Mouse (Mus musculus) C2C12 (cell line): ENCODE data around the gene Cdhr1. TPM values are rescaled to one million over a fixed set of nuclear protein-coding genes. Genes with fewer than 3 reads are reported as not detected.

Source experiments
- H3K27me3 ChIP-seq: one replicate; pipeline ENCODE4 v1.6.1; 2011; ENCODE audit not compliant: control insufficient read depth, insufficient read depth, insufficient read length
- H3K36me3 ChIP-seq: one replicate; pipeline ENCODE4 v1.6.1; 2011; ENCODE audit not compliant: control insufficient read depth, insufficient read depth
- H3K4me3 ChIP-seq: one replicate; pipeline ENCODE4 v1.5.1; 2011; ENCODE audit warnings: mild to moderate bottlenecking, control low read depth; ENCODE audit not compliant: poor library complexity, insufficient read depth, severe bottlenecking
- H3K79me2 ChIP-seq: one replicate; pipeline ENCODE4 v1.6.1; 2011; ENCODE audit not compliant: control insufficient read depth, insufficient read depth
- H3K79me3 ChIP-seq: one replicate; pipeline ENCODE4 v1.6.1; 2011; ENCODE audit warnings: low read depth, control low read depth
- H3ac ChIP-seq: one replicate; pipeline ENCODE3; 2011; ENCODE audit warnings: low read depth; ENCODE audit not compliant: control insufficient read depth, insufficient read length
- CEBPB ChIP-seq: IDR thresholded peaks from one replicate; pipeline ENCODE4 v1.6.1; 2011; ENCODE audit warnings: low read depth, mild to moderate bottlenecking, control low read depth, moderate library complexity
- CTCF ChIP-seq: IDR thresholded peaks from one replicate; pipeline ENCODE4 v1.5.1; 2011; ENCODE audit not compliant: control insufficient read depth, insufficient read depth, insufficient read length
- FOSL1 ChIP-seq: IDR thresholded peaks from one replicate; pipeline ENCODE4 v1.8.0; 2011; ENCODE audit warnings: mild to moderate bottlenecking, low read length; ENCODE audit not compliant: poor library complexity, insufficient read depth, severe bottlenecking
- MAX ChIP-seq: IDR thresholded peaks from one replicate; pipeline ENCODE4 v1.6.1; 2011; ENCODE audit warnings: mild to moderate bottlenecking, control low read depth
- MYOD1 ChIP-seq: IDR thresholded peaks from one replicate; pipeline ENCODE4 v1.6.1; 2011; ENCODE audit warnings: low read depth; ENCODE audit not compliant: control insufficient read depth, insufficient read length
- MYOG ChIP-seq: IDR thresholded peaks from one replicate; pipeline ENCODE4 v1.6.1; 2011; ENCODE audit not compliant: control insufficient read depth, insufficient read length; ENCODE audit errors: extremely low read depth
- USF1 ChIP-seq: IDR thresholded peaks from one replicate; pipeline ENCODE4 v1.6.1; 2011; ENCODE audit warnings: low read depth, mild to moderate bottlenecking, control low read depth, moderate library complexity
- polyA plus RNA-seq: library from polyadenylated mRNA; unstranded; fragments of >200 nt; fragmentation: generic; extraction: Trizol; gene quantifications from one replicate; pipeline ENCODE4 v1.2.1, GENCODE M21; 2012; ENCODE audit warnings: missing spikeins

The Cdhr1 gene
- polyA plus RNA-seq, 1 experiment = 0.16 TPM

- no peaks in the 10 kb centered on the region for H3K79me3 ChIP-seq
- no peaks in the 10 kb centered on the region for H3K27me3 ChIP-seq
- TF ChIP-seq MYOG = no peak
- no peak for TF ChIP-seq USF1
- H3ac ChIP-seq = no peak within 1 kb of the TSS
- no peaks in the 10 kb centered on the region for H3K79me2 ChIP-seq
- H3K4me3 ChIP-seq = no peak within 1 kb of the TSS
- no peaks in the 10 kb centered on the region for H3K36me3 ChIP-seq
Observed at GRCm38 (mm10) chr14:37067629-37068028, 30.5 kb downstream of the Cdhr1 start, which contains the start of gene Lrit2. TSS of gene Lrit2 (plus strand) at chr14:37067929.

GRCm38 (mm10) chr14:37066636-37067035 lies 31.5 kb downstream of the Cdhr1 start:
- Histone ChIP-seq H3ac (no peak overlapping the region), H3K79me2 (no peaks in the 10 kb centered on the region), H3K36me3 (no peaks in the 10 kb centered on the region), H3K79me3 (no peaks in the 10 kb centered on the region), H3K27me3 (peaks cover 3% of the 10 kb centered on the region), H3K4me3 (no peak overlapping the region)
- TF ChIP-seq USF1 (no peak), CTCF (no peak), CEBPB (no peak), MYOG (no peak), FOSL1 (no peak), MYOD1 (no peak), MAX (no peak)

- Histone ChIP-seq H3ac (no peak overlapping the region), H3K27me3 (peaks cover 5% of the 10 kb centered on the region), H3K36me3 (no peaks in the 10 kb centered on the region), H3K79me2 (no peaks in the 10 kb centered on the region), H3K79me3 (no peaks in the 10 kb centered on the region), H3K4me3 (no peak overlapping the region)
- TF ChIP-seq MYOG = no peak
- TF ChIP-seq CEBPB = no peak
- TF ChIP-seq MYOD1 = no peak
- no peak for TF ChIP-seq MAX
- TF ChIP-seq FOSL1 = no peak
- no peak for TF ChIP-seq CTCF
- no peak for TF ChIP-seq USF1
Observed at GRCm38 (mm10) chr14:37064849-37065248, 33.3 kb downstream of the Cdhr1 start.

GRCm38 (mm10) chr14:37048914-37049410 lies 49.2 kb downstream of the Cdhr1 start, which contains the start of gene Rgr:
TSS of gene Rgr (minus strand) at chr14:37048964.
- Histone ChIP-seq H3K27me3 (peaks cover 3% of the 10 kb centered on the region), H3K79me2 (no peaks in the 10 kb centered on the region), H3K79me3 (no peaks in the 10 kb centered on the region), H3K36me3 (no peaks in the 10 kb centered on the region), H3ac (no peak within 1 kb of the TSS), H3K4me3 (no peak within 1 kb of the TSS)
- TF ChIP-seq CEBPB (no peak), USF1 (no peak), CTCF (no peak), MAX (no peak), FOSL1 (no peak), MYOD1 (no peak), MYOG (no peak)

GRCm38 (mm10) chr14:37034432-37034831 lies 63.7 kb downstream of the Cdhr1 start:
- no peaks in the 10 kb centered on the region for H3K27me3 ChIP-seq
- no peaks in the 10 kb centered on the region for H3K36me3 ChIP-seq
- H3K4me3 ChIP-seq = no peak overlapping the region
- no peaks in the 10 kb centered on the region for H3K79me2 ChIP-seq
- H3K79me3 ChIP-seq = no peaks in the 10 kb centered on the region
- TF ChIP-seq MYOD1 (no peak), MYOG (no peak), USF1 (no peak), CEBPB (no peak), MAX (no peak), FOSL1 (no peak), CTCF (no peak)
- H3ac ChIP-seq = no peak overlapping the region

GRCm38 (mm10) chr14:37033241-37033640 lies 64.9 kb downstream of the Cdhr1 start:
- Histone ChIP-seq H3K4me3 (no peak overlapping the region), H3K27me3 (no peaks in the 10 kb centered on the region), H3K36me3 (no peaks in the 10 kb centered on the region), H3K79me3 (no peaks in the 10 kb centered on the region), H3ac (no peak overlapping the region), H3K79me2 (no peaks in the 10 kb centered on the region)
- TF ChIP-seq CTCF (peak; percentile 87), MYOG (no peak)
